Mouse (Mus musculus) cortical plate, adult 2 months (tissue): ENCODE measurements around the gene Nudt4. TPM values are rescaled to one million over a fixed set of nuclear protein-coding genes. Genes with fewer than 3 reads are reported as not detected.

Source experiments
- H3K27ac ChIP-seq: fragments of 200-500 bp; 2 replicates; pipeline ENCODE4 v1.5.1; 2012; ENCODE audit warnings: low read length, control low read depth, inconsistent platforms; ENCODE audit not compliant: insufficient read depth
- H3K4me1 ChIP-seq: fragments of 200-500 bp; 2 replicates; pipeline ENCODE4 v1.6.1; 2011; ENCODE audit warnings: low read length; ENCODE audit not compliant: control insufficient read depth, insufficient read depth
- H3K4me3 ChIP-seq: fragments of 200-500 bp; 2 replicates; pipeline ENCODE4 v1.5.1; 2011; ENCODE audit warnings: mild to moderate bottlenecking, low read length, control low read depth; ENCODE audit not compliant: insufficient read depth
- CTCF ChIP-seq: fragments of 200-500 bp; IDR thresholded peaks from 2 replicates; pipeline ENCODE4 v1.5.1; 2011; ENCODE audit warnings: mild to moderate bottlenecking, control low read depth, low read length; ENCODE audit not compliant: insufficient read depth; ENCODE audit errors: extremely low read depth
- POLR2A ChIP-seq: fragments of 200-500 bp; IDR thresholded peaks from 2 replicates; pipeline ENCODE4 v1.6.1; 2011; ENCODE audit warnings: mild to moderate bottlenecking, low read length, control low read depth; ENCODE audit not compliant: insufficient read depth; ENCODE audit errors: extremely low read depth
- polyA plus RNA-seq: library from polyadenylated mRNA; depleted of rRNA; stranded (reverse); fragments of >200 nt; gene quantifications from 2 replicates; pipeline ENCODE4 v1.2.3, GENCODE M21; 2012; rRNA removed

The Nudt4 gene
- polyA plus RNA-seq: 115 and 116 TPM in 2 replicates

DNA sequence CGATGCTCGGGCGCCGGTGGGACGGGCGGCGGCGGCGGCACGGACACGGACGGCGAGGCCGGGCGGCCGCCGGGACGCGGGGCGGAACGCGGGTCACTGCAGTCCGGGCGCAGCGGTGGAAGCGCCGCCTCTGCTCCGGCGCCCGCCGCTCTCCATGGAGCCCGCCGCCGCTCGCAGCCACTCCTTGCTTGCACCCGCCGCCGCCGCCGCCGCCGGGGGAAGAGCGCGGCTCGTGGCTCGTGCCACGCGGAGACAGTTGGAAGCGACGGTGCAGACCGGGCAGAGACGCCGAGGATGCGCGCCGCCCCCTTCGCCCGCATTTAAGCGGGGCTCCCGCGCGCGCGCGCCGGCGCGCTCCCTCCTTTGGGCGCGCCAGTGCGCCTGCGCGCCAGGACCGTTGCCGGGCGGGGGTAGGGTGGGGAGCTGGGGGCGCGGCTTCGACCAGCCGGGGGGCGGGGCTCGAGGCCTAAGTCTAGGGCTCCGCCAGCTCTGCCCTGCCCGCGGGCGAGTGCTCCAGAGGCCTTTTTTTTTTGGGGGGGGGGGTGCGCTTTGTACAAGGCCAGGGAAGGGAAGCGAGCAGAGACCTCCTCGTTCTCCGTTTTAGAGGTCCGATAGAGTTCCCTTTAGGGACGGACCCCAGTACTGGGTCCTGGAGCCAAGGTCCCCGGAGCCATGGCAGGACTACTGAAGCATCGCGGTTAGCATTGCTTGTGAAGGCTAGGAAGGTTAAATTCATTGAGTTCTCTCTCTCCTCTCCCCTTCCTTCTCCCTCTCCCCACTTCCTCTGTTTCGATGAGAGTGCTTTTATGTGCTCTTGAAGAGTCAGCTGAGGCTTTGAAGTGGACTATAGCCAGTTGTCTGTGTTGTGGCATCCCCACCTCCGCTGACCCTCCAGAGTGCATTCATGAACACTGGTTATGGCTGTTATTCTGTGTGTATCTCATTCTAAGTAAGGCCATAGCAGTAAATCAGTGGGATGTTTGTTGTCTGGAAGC lies at the start of gene Nudt4:
TSS of gene Nudt4 (minus strand) at position 296 of the 995 bp plus-strand sequence.
- H3K4me1 ChIP-seq: peaks cover 6% of the 10 kb centered on the region
- peak within 1 kb of the TSS; percentile 78 for H3K4me3 ChIP-seq
- peak within 1 kb of the TSS; percentile 72; the same call in 1 of the 2 replicates for H3K27ac ChIP-seq
- TF ChIP-seq POLR2A: peak; percentile 75; the same call in 1 of the 2 replicates
- no peak for TF ChIP-seq CTCF

DNA sequence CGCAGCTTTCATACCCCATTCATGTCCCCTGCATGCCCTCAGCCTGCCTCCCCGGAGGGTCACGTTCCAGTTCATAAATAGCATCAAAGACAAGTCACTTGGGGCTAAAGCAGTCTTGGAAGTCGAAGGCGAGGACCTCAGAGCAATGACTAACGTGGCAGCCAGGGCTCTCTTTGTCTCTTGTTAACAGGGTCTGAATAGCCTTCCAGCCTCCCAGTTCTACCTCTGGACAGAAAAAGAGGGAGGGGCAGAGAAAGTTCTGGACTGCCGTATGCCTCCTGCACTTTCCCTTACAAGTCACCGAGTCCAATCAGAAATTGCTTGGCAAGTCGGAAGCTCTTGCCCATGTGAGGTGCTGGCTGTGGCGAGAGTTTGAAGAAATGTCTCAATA lies 47.4 kb upstream of the Nudt4 start:
- peaks cover 4% of the 10 kb centered on the region; the same call in 1 of the 2 replicates for H3K4me1 ChIP-seq
- no peak overlapping the region for H3K27ac ChIP-seq
- no peak overlapping the region for H3K4me3 ChIP-seq
- no peak for TF ChIP-seq CTCF
- TF ChIP-seq POLR2A: no peak

DNA sequence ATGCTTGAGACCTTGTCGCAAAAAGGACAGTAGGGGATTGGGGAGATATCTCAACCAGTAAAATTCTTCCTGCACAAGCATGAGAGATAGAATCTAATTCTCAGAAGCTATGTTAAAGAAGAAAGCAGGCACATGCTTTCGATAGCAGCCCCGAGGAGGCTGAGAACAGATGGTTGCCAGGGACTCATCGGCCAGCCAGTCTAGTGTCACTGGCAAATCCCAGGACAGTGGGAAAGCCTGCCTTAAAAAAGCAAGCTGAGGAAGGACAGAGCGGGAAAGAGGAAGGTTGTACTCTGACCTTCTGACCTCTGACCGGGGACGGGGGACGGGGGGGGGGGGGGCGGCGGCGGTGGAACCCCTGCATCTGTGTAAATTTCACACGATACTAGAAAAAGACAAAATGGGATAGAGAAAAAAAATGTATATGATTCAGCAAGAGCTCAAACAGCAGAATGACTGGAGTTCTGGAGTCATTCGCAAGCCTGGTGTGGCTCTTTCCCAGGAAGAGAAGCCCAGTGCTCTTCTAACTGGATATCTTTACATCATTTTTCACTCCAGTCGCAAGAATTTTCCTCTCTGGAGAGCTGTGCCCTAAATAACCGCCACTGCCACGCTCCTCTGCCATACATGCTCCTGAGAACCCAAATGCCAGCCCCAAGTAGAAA lies 46.9 kb upstream of the Nudt4 start:
- no peak overlapping the region for H3K27ac ChIP-seq
- peaks cover 4% of the 10 kb centered on the region; the same call in 1 of the 2 replicates for H3K4me1 ChIP-seq
- no peak overlapping the region for H3K4me3 ChIP-seq
- TF ChIP-seq POLR2A: no peak
- no peak for TF ChIP-seq CTCF

DNA sequence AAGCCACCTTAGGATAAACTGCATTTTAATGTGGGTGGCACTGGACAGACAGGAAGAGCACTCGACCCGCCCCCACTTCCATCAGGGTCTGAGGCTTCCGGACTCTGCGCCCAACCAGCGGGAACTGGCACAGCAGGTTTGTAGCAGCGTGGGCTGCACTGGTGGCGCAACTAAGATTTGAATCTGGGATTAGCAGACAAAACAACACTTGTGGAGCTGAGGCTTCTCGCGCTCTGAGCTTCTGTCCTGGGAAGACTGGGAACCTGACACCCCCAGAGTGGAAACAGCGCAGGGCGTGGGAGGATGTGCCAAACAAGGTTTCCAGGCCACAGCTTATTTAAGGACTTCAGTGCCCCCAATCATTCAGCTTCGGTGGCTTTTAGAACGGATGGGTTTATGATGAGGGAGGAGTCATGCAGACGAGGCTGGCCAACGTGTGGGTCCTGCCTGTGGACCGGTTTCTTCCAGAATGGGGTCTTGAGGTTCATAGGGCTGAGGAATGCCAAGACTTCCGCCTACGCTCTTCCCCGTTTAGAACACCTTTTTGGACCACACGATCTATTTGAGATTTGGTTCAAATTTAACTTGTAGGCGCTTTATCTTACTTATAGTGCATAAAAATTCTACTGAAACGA lies 41.1 kb upstream of the Nudt4 start:
- peaks cover under 1% of the 10 kb centered on the region; the same call in 1 of the 2 replicates for H3K4me1 ChIP-seq
- H3K27ac ChIP-seq: no peak overlapping the region
- H3K4me3 ChIP-seq: no peak overlapping the region
- TF ChIP-seq CTCF (no peak), POLR2A (no peak)

DNA sequence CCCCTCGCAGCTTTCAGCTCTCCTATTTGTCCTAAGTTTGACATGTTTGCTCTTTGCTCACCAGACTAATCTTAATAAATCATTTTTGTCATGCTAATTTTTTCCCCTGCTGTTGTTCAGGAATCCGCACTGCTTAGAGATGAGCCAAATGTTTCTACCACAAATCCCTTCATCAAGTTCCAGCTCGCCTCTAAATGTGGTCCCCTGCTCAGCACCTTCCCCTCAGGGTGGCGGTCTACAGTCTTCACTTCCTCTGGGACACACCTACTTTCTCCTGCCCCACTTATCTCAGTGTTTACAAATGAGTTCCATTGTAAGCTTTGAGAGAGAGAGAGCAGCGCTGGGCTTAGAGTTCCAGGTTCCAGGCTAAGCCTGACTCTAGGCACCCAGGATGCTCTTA lies 36.6 kb upstream of the Nudt4 start:
- no peak for TF ChIP-seq POLR2A
- TF ChIP-seq CTCF: no peak
- no peak overlapping the region for H3K4me3 ChIP-seq
- H3K4me1 ChIP-seq: peaks cover 2% of the 10 kb centered on the region; the same call in 1 of the 2 replicates
- H3K27ac ChIP-seq: no peak overlapping the region; the same call in none of the 2 replicates

DNA sequence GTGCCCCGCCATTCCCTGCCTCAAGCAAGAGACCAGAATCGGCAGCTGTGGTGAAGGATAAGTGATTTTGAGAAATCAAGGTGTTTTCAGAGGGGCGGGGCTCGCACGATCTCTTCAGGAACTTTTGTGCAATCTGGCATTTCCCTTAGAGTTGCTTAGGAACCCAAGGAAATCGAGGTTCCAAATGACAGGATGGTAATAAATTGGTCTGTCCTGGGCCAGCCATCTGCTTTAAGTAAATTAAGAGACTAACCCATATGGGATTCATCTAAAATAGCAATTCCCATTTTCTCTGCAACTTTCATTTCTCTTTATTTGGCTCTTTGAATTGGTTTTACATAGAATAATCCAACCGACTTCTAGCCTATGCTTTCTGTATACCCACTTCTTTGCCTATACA lies 35.8 kb upstream of the Nudt4 start:
- Histone ChIP-seq H3K27ac (no peak overlapping the region), H3K4me1 (0 out of 2 replicates have a peak, but pooled peaks cover 2% of the 10 kb centered on the region), H3K4me3 (no peak overlapping the region)
- TF ChIP-seq CTCF: no peak
- TF ChIP-seq POLR2A: no peak

DNA sequence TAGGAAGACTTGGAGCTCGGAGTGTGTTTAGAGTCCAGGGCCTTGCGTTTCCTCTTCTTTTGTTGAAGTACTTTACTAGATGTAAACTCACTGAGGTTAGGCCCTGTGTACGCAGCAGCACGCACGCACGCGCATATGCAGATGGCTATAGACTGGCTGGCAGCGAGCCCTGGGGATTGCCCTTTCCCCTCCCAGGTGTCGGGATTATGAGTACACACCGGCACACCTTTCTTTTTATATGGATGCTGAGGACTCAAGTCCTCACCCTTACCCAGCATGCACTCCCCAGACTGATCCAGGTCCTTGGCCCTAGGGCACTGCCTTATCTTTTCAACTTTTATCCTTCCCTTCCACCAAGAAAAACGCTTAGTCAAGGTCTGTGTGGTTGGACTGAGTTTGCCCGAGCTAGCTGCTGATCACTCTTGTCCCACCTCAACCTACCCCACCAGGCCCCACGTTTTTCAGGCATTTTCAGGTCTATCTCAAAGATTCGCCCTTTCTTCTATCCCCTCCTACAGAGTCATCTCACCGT lies 34.2 kb upstream of the Nudt4 start:
- Histone ChIP-seq H3K27ac (no peak overlapping the region), H3K4me1 (0 out of 2 replicates have a peak, but pooled peaks cover 2% of the 10 kb centered on the region), H3K4me3 (no peak overlapping the region)
- TF ChIP-seq CTCF (no peak), POLR2A (no peak)

DNA sequence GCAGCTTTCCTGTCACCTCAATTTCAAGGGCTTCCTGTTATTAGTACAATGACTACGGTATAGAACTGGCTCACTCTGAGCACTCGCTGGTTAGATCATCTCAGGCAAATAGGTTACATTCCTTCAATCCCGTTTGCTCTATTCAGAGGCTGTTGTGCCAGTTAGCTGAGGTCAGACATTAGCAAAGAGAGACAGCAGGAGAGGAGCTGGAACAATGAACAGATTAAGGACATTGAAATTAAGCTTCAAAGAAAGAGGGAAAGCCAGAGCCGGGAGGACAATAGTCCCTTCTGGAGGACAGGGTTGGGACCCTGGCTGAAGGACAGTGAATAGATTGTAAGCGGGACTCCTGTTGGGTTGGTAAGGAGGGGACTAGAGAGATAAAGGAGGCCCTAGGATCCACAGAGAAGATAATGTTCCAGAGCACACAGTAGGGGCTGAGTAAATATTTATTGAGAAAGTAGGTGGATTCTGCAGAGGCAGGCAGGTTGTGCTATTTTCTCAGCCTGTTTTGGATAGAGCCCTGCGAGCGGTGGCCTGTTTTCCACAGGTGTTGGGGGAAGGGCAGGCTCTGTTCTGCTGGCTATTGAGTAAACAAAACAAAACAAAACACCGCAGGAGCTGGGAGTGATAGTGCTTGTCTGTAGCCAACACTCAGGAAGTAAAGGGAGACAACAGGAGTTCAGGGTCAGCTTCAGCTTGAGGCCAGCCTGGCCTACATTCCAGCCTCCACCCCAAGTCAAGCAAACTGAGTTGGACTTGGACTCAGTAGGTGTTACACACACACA lies 32.1 kb upstream of the Nudt4 start:
- no peak for TF ChIP-seq CTCF
- TF ChIP-seq POLR2A: no peak
- Histone ChIP-seq H3K4me3 (no peak overlapping the region), H3K27ac (no peak overlapping the region), H3K4me1 (0 out of 2 replicates have a peak, but pooled peaks cover 2% of the 10 kb centered on the region)

DNA sequence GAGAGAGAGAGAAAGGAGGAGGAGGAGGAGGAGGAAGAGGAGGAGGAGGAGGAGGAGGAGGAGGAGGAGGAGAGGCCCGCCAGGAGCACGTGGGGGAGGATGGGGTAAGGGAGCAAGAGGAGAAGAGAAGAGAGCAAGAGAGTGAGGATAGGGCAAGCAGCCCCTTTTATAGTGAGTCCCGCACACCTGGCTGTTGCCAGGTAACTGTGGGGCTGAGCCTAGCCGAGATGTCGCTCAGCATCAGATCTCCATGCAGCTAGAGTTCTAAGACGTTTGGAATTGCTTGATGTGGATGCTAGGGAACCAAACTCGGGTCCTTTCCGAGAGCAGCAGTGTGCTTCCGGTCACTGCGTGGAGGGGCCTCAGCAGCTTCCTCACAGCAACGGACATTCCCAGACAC lies 30.5 kb upstream of the Nudt4 start:
- no peak for TF ChIP-seq CTCF
- no peak for TF ChIP-seq POLR2A
- Histone ChIP-seq H3K27ac (no peak overlapping the region), H3K4me3 (no peak overlapping the region), H3K4me1 (no peaks in the 10 kb centered on the region)
